8 mouse cellular contexts compared by ENCODE assay signal in genomic region chr15:102326022-102326576, GRCm38 (mm10). TPM values are rescaled to one million over a fixed set of nuclear protein-coding genes. Genes with fewer than 3 reads are reported as not detected.
A peak's percentile ranks its signal among the peaks of the same experiment; 100 is the strongest.
DNase-seq lines count a peak whose midpoint lies in the region; ATAC-seq and TF ChIP-seq lines count a peak whose summit lies in the region.

TSS of gene Pfdn5 (plus strand) at chr15:102326116.

- peak; percentile 94 for ATAC-seq in forebrain, embryonic 12.5 days (ENCODE audit: low FRiP score)
- ATAC-seq in heart, embryonic 16.5 days (replicated peaks; ENCODE audit: extremely low read depth, insufficient read depth, low FRiP score) = peak; percentile 91
- peak; percentile 90 for ATAC-seq in liver, embryonic 14.5 days (ENCODE audit: insufficient read depth)
- ATAC-seq in stomach, embryonic 15.5 days (ENCODE audit: insufficient read depth, low FRiP score, low read depth) = peak; percentile 88; the same call in 1 of the 2 replicates

- H3K4me3 ChIP-seq in E14TG2a.4 (replicated peaks; ENCODE audit: low read length) = peak within 1 kb of the TSS; percentile 95
- H3K4me3 ChIP-seq in forebrain, embryonic 12.5 days (replicated peaks) = peak within 1 kb of the TSS; percentile 83
- H3K4me3 ChIP-seq in heart, embryonic 16.5 days (ENCODE audit: low read length) = peak within 1 kb of the TSS; percentile 67
- peak within 1 kb of the TSS; percentile 97 to 99 for H3K4me3 ChIP-seq in liver, embryonic 14.5 days (ENCODE audit: insufficient read depth in 1 of 2, low read depth in 2 of 2, low read length in 2 of 2)
- peak within 1 kb of the TSS; percentile 90 for H3K4me3 ChIP-seq in stomach, embryonic 15.5 days (replicated peaks)

- H3K9ac ChIP-seq in forebrain, embryonic 12.5 days = peak within 1 kb of the TSS; percentile 87
- H3K9ac ChIP-seq in heart, embryonic 16.5 days (ENCODE audit: low read length) = peak within 1 kb of the TSS; percentile 75
- H3K9ac ChIP-seq in liver, embryonic 14.5 days (replicated peaks) = peak within 1 kb of the TSS; percentile 92
- H3K9ac ChIP-seq in stomach, embryonic 15.5 days = peak within 1 kb of the TSS; percentile 82

- H3K36me3 ChIP-seq in E14TG2a.4 (ENCODE audit: insufficient read depth, low read length) = peaks cover 70% of the 10 kb centered on the region
- H3K36me3 ChIP-seq in forebrain, embryonic 12.5 days (replicated peaks) = peaks cover 62% of the 10 kb centered on the region
- H3K36me3 ChIP-seq in heart, embryonic 16.5 days (ENCODE audit: control insufficient read depth, insufficient read depth) = peaks cover 32% of the 10 kb centered on the region
- H3K36me3 ChIP-seq in liver, embryonic 14.5 days (replicated peaks; ENCODE audit: control insufficient read depth, insufficient read depth, low read depth) = peaks cover 25% of the 10 kb centered on the region
- H3K36me3 ChIP-seq in stomach, embryonic 15.5 days = peaks cover 33% of the 10 kb centered on the region

- H3K27me3 ChIP-seq in E14TG2a.4 (ENCODE audit: insufficient read depth, low read length) = no peaks in the 10 kb centered on the region
- no peaks in the 10 kb centered on the region for H3K27me3 ChIP-seq in forebrain, embryonic 12.5 days
- no peaks in the 10 kb centered on the region for H3K27me3 ChIP-seq in heart, embryonic 16.5 days (ENCODE audit: control insufficient read depth, insufficient read depth, low read length)
- no peaks in the 10 kb centered on the region for H3K27me3 ChIP-seq in liver, embryonic 14.5 days (ENCODE audit: control insufficient read depth, insufficient read depth, low read length)
- no peaks in the 10 kb centered on the region for H3K27me3 ChIP-seq in stomach, embryonic 15.5 days (replicated peaks)

- no peaks in the 10 kb centered on the region for H3K9me3 ChIP-seq in E14TG2a.4 (ENCODE audit: low read length)
- H3K9me3 ChIP-seq in forebrain, embryonic 12.5 days = no peaks in the 10 kb centered on the region
- H3K9me3 ChIP-seq in heart, embryonic 16.5 days (replicated peaks; ENCODE audit: control insufficient read depth, low read length) = no peaks in the 10 kb centered on the region
- no peaks in the 10 kb centered on the region for H3K9me3 ChIP-seq in liver, embryonic 14.5 days (ENCODE audit: control insufficient read depth, low read length)
- H3K9me3 ChIP-seq in stomach, embryonic 15.5 days = no peaks in the 10 kb centered on the region

- DNase-seq in c-Kit-positive CD71-positive TER-119-positive erythroid progenitor cells, embryonic 14.5 days (ENCODE audit: low spot score) = peak; percentile 80
- peak; percentile 90 to 94 for DNase-seq in kidney, postnatal 25 days
- DNase-seq in liver, embryonic 14.5 days (ENCODE audit: low read depth in 3 of 3, low spot score in 3 of 3) = peak; percentile 73 to 80 (median 76)
- peak; percentile 80 for DNase-seq in neural tube, embryonic 10.5 days (ENCODE audit: extremely low spot score, low spot score)

- no peak for TF ChIP-seq EP300 in liver, embryonic 14.5 days (IDR thresholded peaks at IDR 0.05; ENCODE audit: low read depth)

- TF ChIP-seq CTCF in E14TG2a.4 (conservative IDR thresholded peaks at IDR 0.05; ENCODE audit: low read length) = no peak; the same call in 1 of the 2 replicates
- TF ChIP-seq CTCF in liver, embryonic 14.5 days (IDR thresholded peaks at IDR 0.05; ENCODE audit: low read depth) = peak; percentile 77

- peak within 1 kb of the TSS; percentile 68 for H3K27ac ChIP-seq in forebrain, embryonic 12.5 days
- peak within 1 kb of the TSS; percentile 81 for H3K27ac ChIP-seq in heart, embryonic 16.5 days (ENCODE audit: low read length)
- H3K27ac ChIP-seq in liver, embryonic 14.5 days = peak within 1 kb of the TSS; percentile 36
- peak within 1 kb of the TSS; percentile 78 for H3K27ac ChIP-seq in stomach, embryonic 15.5 days

- WGBS in forebrain, embryonic 12.5 days = under 1% methylated on average over 40 of the region's 40 CpGs
- under 1% methylated on average over 40 of the region's 40 CpGs for WGBS in heart, embryonic 16.5 days
- WGBS in liver, embryonic 14.5 days (ENCODE audit: insufficient replicate concordance) = under 1% methylated on average over 40 of the region's 40 CpGs
- WGBS in stomach, embryonic 15.5 days = under 1% methylated on average over 40 of the region's 40 CpGs

- peaks cover 27% of the 10 kb centered on the region for H3K4me1 ChIP-seq in E14TG2a.4 (replicated peaks; ENCODE audit: low read depth, low read length)
- H3K4me1 ChIP-seq in forebrain, embryonic 12.5 days = peaks cover 14% of the 10 kb centered on the region
- peaks cover 11% of the 10 kb centered on the region for H3K4me1 ChIP-seq in heart, embryonic 16.5 days (ENCODE audit: control insufficient read depth, insufficient read depth, low read length)
- H3K4me1 ChIP-seq in liver, embryonic 14.5 days (replicated peaks; ENCODE audit: control insufficient read depth in 2 of 2, insufficient read depth in 2 of 2, low read length in 1 of 2) = peaks cover 3 to 6% of the 10 kb centered on the region in 2 experiments; a peak in 3 of 4 replicates
- H3K4me1 ChIP-seq in stomach, embryonic 15.5 days = peaks cover 16% of the 10 kb centered on the region

- H3K4me2 ChIP-seq in forebrain, embryonic 12.5 days = peak within 1 kb of the TSS; percentile 75
- peak within 1 kb of the TSS; percentile 92 for H3K4me2 ChIP-seq in heart, embryonic 16.5 days (ENCODE audit: low read depth, low read length)
- H3K4me2 ChIP-seq in liver, embryonic 14.5 days (ENCODE audit: low read depth) = peak within 1 kb of the TSS; percentile 79
- H3K4me2 ChIP-seq in stomach, embryonic 15.5 days = peak within 1 kb of the TSS; percentile 55

RNA-seq across cellular contexts. Expression of gene Pfdn5, which starts in this region (rescaled TPM):
- polyA plus RNA-seq in forebrain, embryonic 12.5 days (2016; fragmentation: Nextera tagmentation; extraction: Ambion mirVana) = 352 and 355 TPM in 2 replicates
- polyA plus RNA-seq in heart, embryonic 16.5 days (2015; fragmentation: Nextera tagmentation; extraction: Ambion mirVana) = 274 and 277 TPM in 2 replicates
- polyA plus RNA-seq in liver, embryonic 14.5 days (2012; rRNA removed) = 42.1 and 82.2 TPM in 2 replicates
- polyA plus RNA-seq in liver, embryonic 14.5 days (2014; fragmentation: Nextera tagmentation; extraction: Ambion mirVana) = 149 and 156 TPM in 2 replicates
- polyA plus RNA-seq in stomach, embryonic 15.5 days (2015; fragmentation: Nextera tagmentation; extraction: Ambion mirVana) = 322 TPM in 2 replicates

Comparison
In these comparisons a context has a peak if more than half of its experiments do, and no peak if none do; other contexts are left out.
1. Peak in every context shown above with its lines: DNase-seq, ATAC-seq, H3K4me3 ChIP-seq and H3K27ac ChIP-seq.